Mouse (Mus musculus): ENCODE measurements around the gene Vsnl1.

Gene Vsnl1

GRCm38 (mm10) chr12:11277207-11277606, 159.2 kb downstream of the Vsnl1 start:
- DNase-seq (ENCODE audit: low read depth, low spot score), result no peak

GRCm38 (mm10) chr12:11276632-11277031, 159.8 kb downstream of the Vsnl1 start:
- DNase-seq (ENCODE audit: low read depth, low spot score), result no peak
